Mouse (Mus musculus) limb, embryonic 12.5 days (tissue): Measurements from ENCODE around the gene Slc38a7. TPM values are rescaled to one million over a fixed set of nuclear protein-coding genes. Genes with fewer than 3 reads are reported as not detected.

ENCODE experiments used
- ATAC-seq: fragments of 200-750 bp; cut with Nextera tagmentation; 2 replicates; pipeline ENCODE4 v1.8.0; 2017; ENCODE audit warnings: low read depth, moderate TSS enrichment; ENCODE audit not compliant: insufficient number of reproducible peaks, insufficient read depth, low FRiP score, low TSS enrichment
- H3K27ac ChIP-seq: fragments of 300-500 bp; sonication (generic); 2 replicates; pipeline ENCODE4 v1.5.1; 2016; ENCODE audit warnings: mild to moderate bottlenecking, moderate library complexity
- H3K27me3 ChIP-seq: fragments of 300-500 bp; sonication (generic); 2 replicates; pipeline ENCODE4 v1.6.1; 2016; ENCODE audit warnings: mild to moderate bottlenecking, moderate library complexity
- H3K36me3 ChIP-seq: fragments of 300-500 bp; sonication (generic); 2 replicates; pipeline ENCODE4 v1.6.1; 2016; ENCODE audit warnings: mild to moderate bottlenecking, moderate library complexity
- H3K4me1 ChIP-seq: fragments of 300-500 bp; sonication (generic); replicated peaks from 2 replicates; pipeline ENCODE4 v1.6.1; 2016
- H3K4me2 ChIP-seq: fragments of 300-500 bp; sonication (generic); 2 replicates; pipeline ENCODE4 v1.6.1; 2016; ENCODE audit warnings: mild to moderate bottlenecking, moderate library complexity
- H3K4me3 ChIP-seq: fragments of 300-500 bp; sonication (generic); replicated peaks from 2 replicates; pipeline ENCODE4 v1.5.1; 2016; ENCODE audit warnings: mild to moderate bottlenecking
- H3K9ac ChIP-seq: fragments of 300-500 bp; sonication (generic); replicated peaks from 2 replicates; pipeline ENCODE4 v1.6.1; 2016; ENCODE audit warnings: mild to moderate bottlenecking, moderate library complexity
- H3K9me3 ChIP-seq: fragments of 300-500 bp; sonication (generic); 2 replicates; pipeline ENCODE4 v1.6.1; 2016; ENCODE audit warnings: mild to moderate bottlenecking, moderate library complexity
- WGBS: fragments of 180-500 bp; shearing (Covaris S2); methylation state at CpG from one replicate; pipeline ENCODE4 v1.1.7; 2016; 5-methylcytosine and 5-hydroxymethylcytosine counted together
- polyA plus RNA-seq: library from polyadenylated mRNA; unstranded; fragments of >200 nt; fragmentation: Nextera tagmentation; extraction: Ambion mirVana; gene quantifications from 2 replicates; pipeline ENCODE4 v1.2.1, GENCODE M21; 2016

Gene Slc38a7
- polyA plus RNA-seq, 1 experiment from 2014 or later = 13.6 TPM

GRCm38 (mm10) chr8:95822699-95823098 is 30.6 kb downstream of the Slc38a7 start:
- Histone ChIP-seq H3K9ac (no peak overlapping the region), H3K27me3 (no peaks in the 10 kb centered on the region), H3K4me3 (no peak overlapping the region), H3K9me3 (no peaks in the 10 kb centered on the region), H3K27ac (no peak overlapping the region), H3K36me3 (no peaks in the 10 kb centered on the region), H3K4me1 (no peaks in the 10 kb centered on the region), H3K4me2 (no peak overlapping the region)
- ATAC-seq = no peak
- 63% methylated on average over 3 of the region's 3 CpGs for whole genome bisulfite sequencing

- Histone ChIP-seq H3K36me3 (no peaks in the 10 kb centered on the region), H3K4me3 (no peak overlapping the region), H3K9me3 (no peaks in the 10 kb centered on the region), H3K9ac (no peak overlapping the region), H3K4me2 (no peak overlapping the region), H3K27me3 (no peaks in the 10 kb centered on the region), H3K27ac (no peak overlapping the region), H3K4me1 (no peaks in the 10 kb centered on the region)
- no peak for ATAC-seq
- 88% methylated on average over 5 of the region's 5 CpGs for WGBS
Observed at GRCm38 (mm10) chr8:95822096-95822495, 31.2 kb downstream of the Slc38a7 start.

GRCm38 (mm10) chr8:95821266-95821665 is 32.1 kb downstream of the Slc38a7 start:
- WGBS = 90% methylated on average over 6 of the region's 6 CpGs
- no peak overlapping the region for H3K4me2 ChIP-seq

GRCm38 (mm10) chr8:95818211-95818610 is 35.1 kb downstream of the Slc38a7 start:
- Histone ChIP-seq H3K4me2 (no peak overlapping the region), H3K9me3 (no peaks in the 10 kb centered on the region), H3K4me3 (no peak overlapping the region), H3K27me3 (no peaks in the 10 kb centered on the region), H3K27ac (no peak overlapping the region), H3K36me3 (no peaks in the 10 kb centered on the region), H3K9ac (no peak overlapping the region), H3K4me1 (peaks cover 6% of the 10 kb centered on the region)
- WGBS = 47% methylated on average over 1 of the region's 1 CpGs
- ATAC-seq = no peak

More at GRCm38 (mm10) chr8:95821266-95821665, 32.1 kb downstream of the Slc38a7 start:
- H3K4me1 ChIP-seq = peaks cover 5% of the 10 kb centered on the region
- H3K4me3 ChIP-seq = no peak overlapping the region
- no peaks in the 10 kb centered on the region for H3K36me3 ChIP-seq
- no peaks in the 10 kb centered on the region for H3K27me3 ChIP-seq
- no peaks in the 10 kb centered on the region for H3K9me3 ChIP-seq
- no peak overlapping the region for H3K9ac ChIP-seq
- no peak for ATAC-seq
- no peak overlapping the region for H3K27ac ChIP-seq

GRCm38 (mm10) chr8:95817597-95817996 is 35.7 kb downstream of the Slc38a7 start:
- Histone ChIP-seq H3K4me1 (peaks cover 6% of the 10 kb centered on the region), H3K27me3 (no peaks in the 10 kb centered on the region), H3K36me3 (no peaks in the 10 kb centered on the region), H3K4me3 (no peak overlapping the region), H3K9ac (no peak overlapping the region), H3K9me3 (no peaks in the 10 kb centered on the region), H3K4me2 (no peak overlapping the region), H3K27ac (no peak overlapping the region)
- WGBS = 59% methylated on average over 3 of the region's 3 CpGs
- ATAC-seq = no peak

- H3K4me3 ChIP-seq = no peak overlapping the region
- H3K27me3 ChIP-seq = no peaks in the 10 kb centered on the region
- WGBS = 27% methylated on average over 6 of the region's 6 CpGs
- H3K9ac ChIP-seq = no peak overlapping the region
- H3K4me1 ChIP-seq = peaks cover 6% of the 10 kb centered on the region
- H3K27ac ChIP-seq = no peak overlapping the region
- no peaks in the 10 kb centered on the region for H3K9me3 ChIP-seq
- H3K36me3 ChIP-seq = no peaks in the 10 kb centered on the region
- no peak overlapping the region for H3K4me2 ChIP-seq
- ATAC-seq = no peak
Observed at GRCm38 (mm10) chr8:95816044-95816708, 37.2 kb downstream of the Slc38a7 start.

- Histone ChIP-seq H3K4me1 (peaks cover 11% of the 10 kb centered on the region), H3K9ac (no peak overlapping the region), H3K4me3 (no peak overlapping the region), H3K27me3 (no peaks in the 10 kb centered on the region), H3K36me3 (no peaks in the 10 kb centered on the region), H3K27ac (no peak overlapping the region), H3K4me2 (no peak overlapping the region), H3K9me3 (no peaks in the 10 kb centered on the region)
- no peak for ATAC-seq
- WGBS = 71% methylated on average over 3 of the region's 3 CpGs
Observed at GRCm38 (mm10) chr8:95810184-95810591, 43.2 kb downstream of the Slc38a7 start.

GRCm38 (mm10) chr8:95809116-95809515 is 44.2 kb downstream of the Slc38a7 start:
- no peaks in the 10 kb centered on the region for H3K9me3 ChIP-seq
- H3K4me3 ChIP-seq = no peak overlapping the region
- no peak overlapping the region for H3K4me2 ChIP-seq
- no peak overlapping the region for H3K9ac ChIP-seq
- no peak for ATAC-seq
- H3K27me3 ChIP-seq = no peaks in the 10 kb centered on the region
- WGBS = 79% methylated on average over 5 of the region's 5 CpGs
- no peak overlapping the region for H3K27ac ChIP-seq
- H3K36me3 ChIP-seq = peaks cover 5% of the 10 kb centered on the region; the same call in 1 of the 2 replicates
- H3K4me1 ChIP-seq = peaks cover 18% of the 10 kb centered on the region

GRCm38 (mm10) chr8:95808631-95809030 is 44.7 kb downstream of the Slc38a7 start:
- WGBS = 82% methylated on average over 4 of the region's 4 CpGs

GRCm38 (mm10) chr8:95807861-95808260 is 45.5 kb downstream of the Slc38a7 start:
- Histone ChIP-seq H3K27ac (peak overlapping the region; percentile 96), H3K9me3 (no peaks in the 10 kb centered on the region), H3K9ac (peak overlapping the region; percentile 52), H3K4me2 (peak overlapping the region; percentile 57), H3K4me1 (peaks cover 18% of the 10 kb centered on the region), H3K27me3 (no peaks in the 10 kb centered on the region), H3K4me3 (peak overlapping the region; percentile 98), H3K36me3 (peaks cover 5% of the 10 kb centered on the region; the same call in 1 of the 2 replicates)
- peak; percentile 93 for ATAC-seq
- 0% methylated on average over 20 of the region's 20 CpGs for WGBS

More at GRCm38 (mm10) chr8:95808631-95809030, 44.7 kb downstream of the Slc38a7 start:
- Histone ChIP-seq H3K27ac (no peak overlapping the region), H3K9me3 (no peaks in the 10 kb centered on the region), H3K4me1 (peaks cover 18% of the 10 kb centered on the region), H3K36me3 (peaks cover 5% of the 10 kb centered on the region; the same call in 1 of the 2 replicates), H3K4me2 (no peak overlapping the region), H3K4me3 (no peak overlapping the region), H3K27me3 (no peaks in the 10 kb centered on the region), H3K9ac (no peak overlapping the region)
- no peak for ATAC-seq

GRCm38 (mm10) chr8:95807331-95807843 is 46.0 kb downstream of the Slc38a7 start, which contains the start of gene Cnot1:
TSS of gene Cnot1 (minus strand) at chr8:95807464.
- Histone ChIP-seq H3K9ac (peak within 1 kb of the TSS; percentile 98), H3K27ac (peak within 1 kb of the TSS; percentile 96), H3K4me3 (peak within 1 kb of the TSS; percentile 98), H3K4me2 (peak within 1 kb of the TSS; percentile 87), H3K36me3 (peaks cover 8% of the 10 kb centered on the region), H3K4me1 (peaks cover 18% of the 10 kb centered on the region), H3K27me3 (no peaks in the 10 kb centered on the region), H3K9me3 (no peaks in the 10 kb centered on the region)
- WGBS = under 1% methylated on average over 44 of the region's 44 CpGs
- ATAC-seq = peak; percentile 98
